Mouse (Mus musculus) CH12F3 (cell line): ENCODE results near the gene Shank3.

Source experiments
- in situ Hi-C: fragments of 300-500 bp; cut with MboI; formaldehyde crosslinking; loops from 2 replicates; pipeline ENCODE4 v1.14.3; 2020; ENCODE audit warnings: low sequenced_read_pairs

Gene Shank3

DNA sequence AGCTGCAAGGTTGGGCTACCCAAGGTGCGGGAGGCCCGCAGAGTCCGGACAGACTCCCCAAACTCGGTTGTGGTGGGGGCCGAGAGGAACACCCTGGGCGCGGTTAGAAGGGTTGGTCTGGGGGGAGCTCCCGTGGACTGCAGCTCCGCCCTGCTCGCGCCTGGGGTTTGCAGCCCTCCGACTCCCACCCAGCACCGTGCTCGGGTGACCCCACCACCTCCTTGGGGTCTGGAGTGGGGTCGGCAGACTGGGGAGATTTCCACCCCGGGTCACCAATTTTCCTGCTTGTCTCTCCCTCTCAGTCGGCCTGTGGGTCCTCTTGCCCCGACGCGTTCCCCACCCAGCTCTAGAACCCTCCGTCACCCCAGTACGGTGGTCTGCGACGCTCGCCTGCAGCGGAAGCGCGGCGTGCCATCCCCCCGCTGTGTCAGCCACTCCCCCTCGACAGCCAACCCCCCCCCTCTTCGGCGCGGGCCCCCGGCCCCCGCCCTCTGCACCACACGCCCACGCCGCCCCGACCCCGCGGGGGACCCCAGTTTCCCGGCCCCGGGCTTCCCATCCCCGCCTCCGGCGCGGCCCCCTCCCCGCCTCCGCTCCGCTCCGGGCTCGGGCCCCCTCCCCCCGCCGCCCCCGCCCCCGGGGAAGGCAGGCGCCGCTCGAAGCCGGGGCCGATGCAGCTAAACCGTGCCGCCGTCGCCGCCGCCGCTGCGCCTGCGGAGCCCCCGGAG, at the start of gene Shank3:
Shank3 (plus strand) TSS at position 663 of the 728 bp plus-strand sequence.
- in situ Hi-C loops, result no loop called here

DNA sequence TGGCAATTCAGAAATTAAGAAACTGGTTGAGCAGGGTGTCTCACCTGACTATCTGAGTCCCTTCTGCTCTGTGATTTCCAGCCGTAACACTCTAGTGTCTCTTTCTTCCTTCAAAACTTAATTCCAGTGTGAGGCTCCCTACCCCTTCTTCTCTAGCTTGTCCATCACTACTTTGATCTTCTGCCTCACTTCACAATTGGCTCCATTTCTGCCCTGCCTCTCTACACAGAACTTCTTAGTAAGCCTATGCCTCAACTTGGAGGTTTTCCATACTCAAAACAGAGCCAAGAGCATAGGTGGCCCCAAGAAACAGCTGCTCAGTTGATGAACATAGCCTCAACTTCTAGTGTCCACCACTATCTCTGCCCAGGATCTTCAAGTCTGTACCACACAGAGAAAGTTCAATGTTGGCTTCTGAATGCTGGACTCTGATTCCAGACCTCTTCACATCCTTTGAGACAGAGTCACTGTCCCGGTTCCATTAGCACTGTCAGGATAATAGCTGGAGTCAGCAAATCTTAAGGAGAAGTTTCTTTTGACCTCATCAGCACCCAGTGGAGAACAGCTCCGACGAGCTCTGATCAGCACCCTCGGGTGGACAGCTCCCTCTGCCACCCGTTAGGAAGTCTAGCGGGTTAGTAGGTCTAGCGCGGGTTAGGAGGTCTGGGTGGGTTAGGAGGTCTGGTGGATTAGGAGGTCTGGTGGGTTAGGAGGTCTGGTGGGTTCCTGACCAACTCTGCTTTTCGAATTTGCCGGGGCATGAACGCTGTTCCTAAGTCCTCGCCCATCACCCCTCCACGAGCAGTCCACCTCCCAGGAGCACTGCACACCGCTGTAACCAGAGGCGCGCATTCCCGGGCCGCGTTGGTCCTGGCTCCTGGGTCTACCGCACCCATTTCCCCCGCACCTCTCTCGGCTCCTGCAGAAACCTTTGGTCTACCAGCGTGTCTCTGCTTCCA, 46.2 kb upstream of the Shank3 start:
- in situ Hi-C loops, result no loop called here

DNA sequence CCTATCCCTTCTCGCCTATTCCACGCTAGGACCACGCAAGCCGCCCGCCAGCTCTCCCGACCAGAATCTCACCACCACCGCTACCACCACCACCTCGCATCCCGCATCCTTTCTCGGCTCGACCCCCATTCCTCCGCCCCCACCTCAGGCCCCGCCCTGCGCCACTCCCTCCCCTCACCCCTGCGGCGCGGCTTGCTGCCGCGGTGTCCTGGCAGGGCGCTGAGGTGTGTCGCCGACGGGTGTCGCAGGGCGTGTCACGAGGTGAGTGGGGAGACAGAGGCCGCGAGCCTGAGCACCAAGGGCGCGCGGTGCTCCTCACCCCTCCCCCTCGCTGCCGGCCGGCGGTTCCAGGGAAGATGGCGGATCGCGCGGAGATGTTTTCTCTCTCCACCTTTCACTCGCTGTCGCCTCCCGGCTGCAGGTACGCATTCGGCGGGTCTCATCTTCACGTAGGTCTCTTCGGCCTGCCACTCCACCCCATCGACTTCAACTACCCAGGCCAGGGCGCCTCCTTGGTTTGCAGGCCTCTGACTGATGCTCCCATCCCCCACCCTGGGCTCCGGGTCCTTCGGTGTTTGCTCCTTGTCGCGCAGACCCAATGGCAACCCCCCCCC, 45.5 kb upstream of the Shank3 start, which contains the start of gene Mapk8ip2:
Mapk8ip2 (plus strand) TSS at position 49 of the 614 bp plus-strand sequence.
- in situ Hi-C loops, result no loop called here

DNA sequence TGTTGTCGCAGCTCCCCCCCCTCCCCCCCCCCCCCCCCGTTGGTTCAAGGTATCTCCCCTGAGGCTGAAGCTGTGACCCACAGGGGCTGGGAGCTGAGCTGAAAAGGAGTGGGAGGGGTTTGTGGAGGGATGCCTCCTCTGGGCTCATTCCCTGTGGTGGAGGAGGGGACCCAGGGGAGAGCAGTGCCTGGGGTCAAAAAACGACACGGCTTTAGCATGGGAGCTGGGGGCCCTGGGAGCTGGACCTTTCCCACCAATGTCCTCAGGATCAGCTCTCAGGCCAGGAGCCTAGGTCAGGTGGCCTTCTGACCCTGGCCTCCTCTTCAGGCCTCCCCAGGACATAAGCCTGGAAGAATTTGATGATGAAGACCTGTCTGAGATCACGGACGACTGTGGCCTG, 44.6 kb upstream of the Shank3 start:
- in situ Hi-C loops, result no loop called here

DNA sequence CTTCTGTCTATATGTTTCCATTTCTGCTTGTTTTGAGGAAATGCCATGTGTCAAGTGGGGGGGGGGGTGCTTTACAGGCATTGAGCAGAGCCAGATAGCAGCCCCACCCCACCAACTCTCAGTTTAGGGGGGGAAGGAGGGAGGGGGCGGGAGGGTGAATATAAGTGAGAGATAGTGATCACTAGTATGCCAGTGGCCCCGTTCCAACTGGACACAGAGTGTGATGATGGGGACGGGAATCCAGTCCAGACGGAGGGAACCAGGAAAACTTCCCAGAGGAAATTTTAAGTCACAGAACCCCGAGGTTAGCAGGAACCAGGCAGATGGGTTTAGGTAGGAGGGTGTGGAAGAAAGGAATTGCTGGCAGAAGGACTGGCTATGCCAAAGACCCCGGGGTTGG, 43.8 kb upstream of the Shank3 start:
- in situ Hi-C loops, result no loop called here

DNA sequence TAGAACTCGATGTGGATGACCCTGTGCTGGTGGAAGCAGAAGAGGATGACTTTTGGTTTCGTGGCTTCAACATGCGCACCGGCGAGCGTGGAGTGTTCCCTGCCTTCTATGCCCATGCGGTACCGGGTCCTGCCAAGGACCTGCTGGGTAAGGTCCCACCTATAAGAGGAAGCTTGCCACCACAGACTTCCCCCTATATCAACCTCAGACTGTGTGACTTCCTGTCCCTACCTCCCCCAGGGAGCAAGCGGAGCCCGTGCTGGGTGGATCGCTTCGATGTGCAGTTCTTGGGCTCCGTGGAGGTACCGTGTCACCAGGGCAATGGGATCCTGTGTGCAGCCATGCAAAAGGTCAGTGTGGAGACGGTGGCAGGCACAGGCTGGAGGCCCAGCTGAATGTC, 40.5 kb upstream of the Shank3 start:
- in situ Hi-C loops, result no loop called here

DNA sequence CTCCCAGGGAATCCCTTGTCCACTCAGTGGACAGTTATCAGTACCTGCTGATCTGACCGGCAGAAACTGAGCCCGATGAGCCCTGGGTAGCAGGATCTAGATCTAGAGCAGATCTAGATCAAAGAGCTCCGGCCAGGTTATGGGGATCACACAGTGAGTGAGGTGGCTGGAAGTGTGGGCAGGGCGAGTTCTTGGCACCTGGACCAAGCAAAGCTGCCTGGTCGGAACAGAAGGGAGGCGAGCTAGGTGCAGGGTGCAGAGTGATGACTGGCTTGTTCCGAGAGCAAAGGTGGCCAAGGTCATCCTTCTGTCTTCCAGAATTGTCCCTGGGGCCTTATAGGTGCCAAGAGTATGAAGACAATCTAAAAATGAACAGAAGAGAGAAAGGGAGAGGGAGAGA, 39.6 kb upstream of the Shank3 start:
- in situ Hi-C loops, result no loop called here

DNA sequence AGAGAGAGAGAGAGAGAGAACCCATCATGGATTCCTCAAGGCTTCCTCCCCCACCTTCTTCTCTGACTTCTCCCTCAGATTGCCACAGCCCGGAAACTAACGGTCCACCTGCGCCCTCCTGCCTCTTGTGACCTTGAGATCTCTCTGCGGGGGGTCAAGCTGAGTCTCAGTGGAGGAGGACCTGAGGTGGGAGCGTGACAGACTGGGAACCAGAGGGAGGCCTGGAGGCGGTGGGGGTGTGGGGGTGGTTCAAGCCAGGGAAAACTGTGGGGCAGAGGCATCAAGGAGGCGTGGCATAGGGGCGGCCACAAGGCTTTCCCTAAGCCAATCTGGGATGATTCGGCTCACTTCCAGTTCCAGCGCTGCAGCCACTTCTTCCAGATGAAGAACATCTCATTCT, 39.1 kb upstream of the Shank3 start:
- in situ Hi-C loops, result no loop called here

DNA sequence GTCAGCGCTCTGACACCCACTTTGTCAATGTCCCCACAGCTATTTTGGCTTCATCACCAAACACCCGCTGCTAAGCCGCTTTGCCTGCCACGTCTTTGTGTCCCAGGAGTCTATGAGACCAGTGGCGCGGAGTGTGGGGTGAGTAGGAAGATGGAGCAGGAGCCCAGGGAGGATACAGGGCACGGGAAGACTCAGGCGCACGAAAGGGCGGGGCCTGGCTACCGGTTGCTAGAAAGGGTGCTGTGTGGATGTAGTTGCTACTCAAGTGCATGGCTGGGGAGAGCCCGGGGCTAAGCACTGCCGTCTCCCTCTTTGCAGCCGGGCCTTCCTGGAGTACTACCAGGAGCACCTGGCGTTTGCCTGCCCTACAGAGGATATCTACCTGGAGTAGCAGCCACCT, 38.1 kb upstream of the Shank3 start:
- in situ Hi-C loops, result no loop called here

DNA sequence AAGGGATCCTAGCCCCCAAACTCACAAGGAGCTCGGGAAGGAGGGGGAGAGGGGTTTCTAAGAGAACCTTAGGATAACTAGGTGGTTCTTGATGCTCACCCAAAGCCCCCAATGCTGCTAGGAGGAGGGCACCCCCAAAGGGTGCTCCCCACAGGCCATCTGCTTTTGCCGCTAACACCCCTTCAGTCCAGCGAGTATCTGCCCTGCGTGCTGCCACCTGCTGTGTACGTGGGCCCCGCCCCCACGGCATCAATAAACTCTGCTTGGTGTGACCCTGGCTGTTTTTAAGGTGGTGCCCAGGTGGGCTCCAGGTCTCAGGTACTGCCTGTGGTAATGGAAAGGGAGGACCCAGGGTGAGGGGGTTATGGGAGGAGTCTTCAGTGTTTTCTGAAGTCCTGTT, 37.2 kb upstream of the Shank3 start:
- in situ Hi-C loops, result no loop called here

DNA sequence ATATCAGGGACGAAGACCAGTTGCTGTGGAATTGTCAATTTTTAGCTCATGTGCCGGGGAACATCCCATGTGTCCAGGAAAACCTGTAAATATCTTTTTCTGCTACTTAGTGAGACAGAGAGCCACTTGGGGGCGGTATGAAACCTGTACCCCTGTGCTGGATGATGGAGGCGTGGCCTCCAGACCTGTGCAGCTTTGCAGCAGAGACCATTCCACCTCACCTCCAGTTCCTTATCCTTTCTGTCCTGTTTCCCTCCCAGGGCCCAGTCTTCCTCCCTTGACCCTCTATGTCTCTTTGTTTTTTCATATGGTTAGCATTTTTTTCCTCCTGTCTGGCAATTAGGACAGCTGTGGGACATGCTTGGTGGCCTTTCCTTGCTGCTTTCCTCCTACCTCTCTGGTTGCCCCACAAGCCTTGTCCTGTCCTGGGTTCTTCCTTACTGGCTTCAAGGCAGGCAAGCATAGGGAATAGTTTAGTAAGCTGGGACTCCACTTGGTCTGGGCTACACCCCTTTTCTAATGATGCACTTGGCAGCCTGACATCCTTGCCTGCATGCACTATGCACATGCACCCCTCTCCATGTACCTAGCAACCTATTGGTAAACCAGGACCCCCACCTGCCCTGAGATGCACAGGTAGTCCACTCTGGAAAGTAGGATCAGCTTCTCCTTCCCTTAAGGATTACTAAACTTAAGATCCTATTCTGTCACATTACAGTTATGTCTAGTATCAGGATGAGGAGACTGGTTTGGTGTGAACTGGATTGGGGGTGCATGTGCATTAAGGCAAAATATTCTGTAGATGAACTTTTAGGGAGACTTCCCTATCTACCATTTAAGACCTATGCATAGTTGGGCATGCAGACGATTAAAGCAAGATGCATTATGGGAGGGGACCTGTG, 35.8 kb upstream of the Shank3 start:
- in situ Hi-C loops, result no loop called here

DNA sequence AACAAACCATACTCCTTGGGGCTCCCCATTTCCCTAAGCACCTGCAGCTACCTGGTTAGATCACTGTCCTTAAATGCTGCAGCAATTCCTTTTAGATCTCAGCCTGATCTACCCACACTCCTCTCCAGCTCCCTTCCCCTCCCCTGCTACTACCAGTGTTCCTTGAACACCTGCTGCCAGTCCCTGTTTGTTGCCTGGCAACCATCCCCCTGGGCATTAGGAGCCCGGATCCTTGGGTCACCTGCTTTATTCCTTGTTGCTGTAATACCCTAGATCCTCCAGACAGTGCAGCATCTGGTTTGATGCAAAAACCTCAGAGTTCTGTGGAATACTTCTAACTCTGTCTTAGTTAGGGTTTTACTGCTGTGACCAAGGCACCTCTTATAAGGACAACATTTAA, 34.4 kb upstream of the Shank3 start:
- in situ Hi-C loops, result no loop called here

DNA sequence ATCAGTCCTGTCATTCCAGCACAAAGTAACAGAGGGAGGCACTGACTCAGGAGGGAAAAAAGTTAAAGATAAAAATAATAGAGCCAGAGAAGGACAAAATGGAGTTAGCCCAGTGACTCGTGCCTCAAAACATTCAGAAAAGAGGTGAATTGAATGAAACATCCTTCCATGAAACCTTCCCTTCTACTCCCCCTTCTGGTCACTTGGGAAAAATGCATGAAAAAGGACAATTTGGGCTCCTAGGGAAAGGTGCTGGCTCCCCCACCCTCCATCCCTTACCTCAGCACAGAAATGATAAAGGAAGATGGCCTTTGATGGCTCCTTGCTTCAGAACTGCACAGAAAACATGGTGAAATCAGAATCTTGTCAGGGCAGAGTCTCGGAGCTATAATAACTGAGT, 30.8 kb upstream of the Shank3 start:
- in situ Hi-C loops, result no loop called here

DNA sequence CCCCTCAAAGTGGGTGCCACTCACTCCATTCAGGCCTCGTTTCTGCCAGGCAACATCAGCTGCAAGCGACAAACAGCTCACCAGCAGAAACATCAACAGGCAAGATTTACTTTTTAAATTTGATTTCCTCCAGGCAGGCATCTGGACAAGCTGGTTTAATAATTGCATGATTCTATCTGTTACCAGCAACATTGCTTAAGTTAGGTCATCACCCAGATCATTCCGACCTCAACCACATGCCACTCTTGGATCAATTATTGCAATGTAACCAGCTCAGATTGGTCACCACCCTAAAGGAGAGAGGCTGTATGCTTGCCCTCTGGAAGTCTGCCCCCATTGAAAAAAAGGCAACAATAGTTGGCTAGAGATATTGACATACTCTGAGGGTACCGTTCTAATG, 27.9 kb upstream of the Shank3 start:
- in situ Hi-C loops, result no loop called here

DNA sequence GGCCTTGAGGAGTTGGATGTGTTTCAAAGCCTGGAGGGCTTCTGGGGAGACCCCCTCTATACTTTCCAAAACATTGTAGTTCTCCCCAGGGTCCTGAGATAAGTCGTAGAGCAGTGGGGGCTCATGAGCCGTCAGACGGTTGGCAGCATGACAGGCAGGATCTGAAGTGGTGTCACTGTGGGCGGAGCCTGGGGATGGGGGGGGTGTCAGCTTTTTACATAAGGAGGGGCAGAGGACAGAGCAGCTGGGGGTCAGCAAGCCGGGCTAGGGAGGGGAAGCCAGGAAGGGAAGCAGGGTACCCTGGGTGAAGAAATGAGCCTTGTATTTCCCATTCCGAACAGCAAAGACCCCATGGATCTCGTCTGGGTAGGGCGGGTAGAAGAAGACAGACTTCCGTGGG, 26.1 kb upstream of the Shank3 start:
- in situ Hi-C loops, result no loop called here

DNA sequence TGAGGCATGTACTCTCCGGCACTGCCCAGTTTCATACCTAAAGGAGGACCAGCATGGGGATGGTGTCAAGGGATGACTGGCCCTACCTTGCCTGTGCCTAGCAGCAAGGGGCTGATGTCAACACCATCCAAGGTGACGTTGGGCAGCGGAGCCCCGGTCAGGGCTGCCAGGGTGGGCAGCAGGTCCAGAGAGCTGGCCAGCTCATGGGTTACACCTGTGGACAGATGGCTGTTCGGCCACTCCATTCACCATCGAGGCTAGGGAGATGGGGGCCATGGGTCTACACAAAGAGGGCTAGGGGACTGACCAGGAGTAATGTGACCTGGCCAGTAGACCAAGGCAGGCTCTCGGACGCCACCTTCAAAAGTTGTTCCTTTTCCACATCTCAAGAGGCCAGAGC, 25.5 kb upstream of the Shank3 start:
- in situ Hi-C loops, result no loop called here

DNA sequence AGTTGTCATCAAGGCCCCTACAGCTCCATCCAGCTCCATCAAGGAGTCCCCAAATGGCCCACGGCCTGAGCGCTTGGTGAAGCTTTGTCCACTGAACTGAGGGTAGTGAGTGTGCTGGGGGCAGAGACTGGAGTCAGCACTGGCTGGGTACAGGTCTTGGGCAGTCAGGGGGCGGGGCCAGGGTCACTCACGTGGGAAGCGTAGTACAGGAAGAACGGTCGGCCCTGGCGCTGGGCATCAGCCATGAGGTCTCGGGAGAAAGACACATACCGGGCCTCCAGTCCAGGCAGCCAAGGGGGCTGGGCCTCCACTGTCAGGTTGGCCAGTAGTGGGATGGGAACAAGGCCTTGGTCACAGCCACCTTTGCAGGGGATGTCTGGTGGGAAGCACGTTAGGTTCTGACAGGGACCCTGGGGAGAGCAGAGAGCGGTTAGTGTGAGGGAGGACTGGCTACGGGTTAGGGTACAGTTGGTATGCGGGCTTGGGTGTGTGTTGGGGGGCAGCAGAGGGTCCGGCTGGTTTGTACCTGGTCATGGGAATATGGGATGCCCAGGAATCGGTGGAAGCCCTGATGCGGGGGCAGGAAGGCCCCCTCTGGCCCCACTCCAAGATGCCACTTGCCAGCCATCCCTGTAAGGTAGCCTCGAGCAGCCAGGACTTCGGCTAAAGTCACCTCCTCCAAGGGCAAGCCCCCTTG, 24.7 kb upstream of the Shank3 start:
- in situ Hi-C loops, result no loop called here

DNA sequence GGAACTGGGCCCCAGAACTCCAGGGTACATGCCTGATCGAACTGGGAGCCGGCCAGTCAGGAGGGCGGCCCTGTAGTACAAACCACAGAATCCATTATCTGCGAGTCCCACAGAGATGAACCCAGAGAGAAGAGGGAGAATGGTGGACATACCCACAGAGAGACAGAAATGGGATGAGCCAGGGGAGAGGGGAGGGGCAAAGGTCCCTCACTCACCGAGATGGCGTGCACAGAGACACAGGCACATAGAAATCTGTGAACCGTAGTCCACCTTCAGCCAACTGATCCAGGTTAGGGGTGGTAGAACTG, 24.2 kb upstream of the Shank3 start:
- in situ Hi-C loops, result no loop called here

DNA sequence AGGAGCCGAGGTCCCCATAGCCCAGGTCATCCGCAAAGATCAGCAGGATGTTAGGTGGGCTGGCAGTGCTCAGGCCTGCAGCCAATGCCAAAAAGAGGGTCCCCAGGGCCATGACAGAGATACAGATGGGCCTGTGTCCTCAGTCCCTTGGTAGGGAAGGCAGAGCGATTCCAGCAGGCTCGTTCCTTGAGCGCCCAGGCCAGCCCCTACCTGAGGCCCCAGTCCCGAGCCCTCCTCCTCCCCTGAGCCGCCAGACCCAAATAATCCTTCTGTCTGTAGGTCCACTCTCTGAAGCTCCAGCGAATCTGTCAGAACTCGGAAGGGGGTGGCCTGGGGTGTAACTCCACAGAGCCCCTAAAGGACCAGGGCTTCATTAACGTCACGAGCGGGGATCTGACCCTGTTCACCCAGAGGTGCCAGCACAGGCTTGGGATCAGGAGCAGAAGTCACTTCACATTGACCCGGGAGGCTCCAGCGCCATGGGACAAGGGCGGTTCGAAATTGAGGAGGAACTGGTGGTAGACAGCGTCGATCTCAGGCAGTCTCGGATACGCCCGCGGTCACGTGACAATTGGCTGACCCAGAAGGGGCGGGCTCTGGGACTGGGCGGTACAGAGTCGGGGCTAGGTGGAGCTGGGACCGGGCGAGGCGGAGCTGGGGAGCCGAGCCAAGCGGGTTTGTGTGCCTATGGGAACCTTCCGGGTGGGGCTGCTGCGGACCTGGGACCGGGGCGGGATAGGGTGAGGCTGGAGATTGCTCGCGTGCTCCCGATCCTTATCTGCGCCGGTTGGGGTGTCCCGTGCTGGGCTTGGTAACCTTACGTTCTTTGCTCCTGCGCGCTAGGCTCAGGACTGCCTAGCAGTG, 23.6 kb upstream of the Shank3 start:
- in situ Hi-C loops, result no loop called here
